Mouse (Mus musculus) left cerebral cortex, adult 18-20 months (tissue): Measurements from ENCODE around the gene Cdk15. TPM values are rescaled to one million over a fixed set of nuclear protein-coding genes. Genes with fewer than 3 reads are reported as not detected.

ENCODE experiments used
- DNase-seq, 2 experiments: peaks; one replicate each; pipeline ENCODE4 v3.0.0; 2021 to 2022; ENCODE audit warnings: low spot score in 2 of 2, mixed read lengths in 1 of 2
- long read RNA-seq, 2 experiments: library from polyadenylated mRNA; stranded (forward); transcript quantifications; one replicate each; pipeline ENCODE4 v2.0.0; 2021
- total RNA-seq, 2 experiments: library from RNA; stranded (reverse); gene quantifications; 2 replicates each; pipeline ENCODE4 v1.2.3; 2021

Gene Cdk15
- total RNA-seq, result under 1 TPM; 0.42 to 0.44 TPM
- long read RNA-seq, experiment 1, result 0 reads
- long read RNA-seq, experiment 2, result 0 reads

DNA sequence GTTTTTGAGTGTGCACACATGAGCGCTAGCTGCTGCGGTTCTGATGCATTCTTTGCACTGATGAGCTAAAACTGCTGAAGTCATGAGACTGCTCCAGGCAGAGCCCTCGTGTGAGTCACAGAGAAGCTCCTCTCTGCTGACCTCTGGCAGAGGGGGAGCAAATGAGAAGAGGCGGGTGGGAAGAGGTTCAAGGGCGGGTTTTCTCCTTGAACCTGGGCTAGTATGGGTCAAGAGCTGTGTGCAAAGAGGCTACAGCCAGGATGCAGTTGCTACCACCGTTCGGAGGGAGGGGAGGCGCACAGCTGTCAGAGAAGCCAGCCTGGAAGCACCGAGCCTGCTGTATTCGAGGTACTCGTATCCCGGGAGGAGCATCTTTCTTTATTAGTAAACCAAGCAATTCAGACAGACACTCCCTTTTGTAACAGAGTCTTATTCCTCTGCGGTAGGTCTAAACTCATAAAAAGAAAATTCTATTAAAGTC lies at the start of gene Cdk15:
Cdk15 (plus strand) TSS at position 156 of the 481 bp plus-strand sequence.
- no peak for DNase-seq

DNA sequence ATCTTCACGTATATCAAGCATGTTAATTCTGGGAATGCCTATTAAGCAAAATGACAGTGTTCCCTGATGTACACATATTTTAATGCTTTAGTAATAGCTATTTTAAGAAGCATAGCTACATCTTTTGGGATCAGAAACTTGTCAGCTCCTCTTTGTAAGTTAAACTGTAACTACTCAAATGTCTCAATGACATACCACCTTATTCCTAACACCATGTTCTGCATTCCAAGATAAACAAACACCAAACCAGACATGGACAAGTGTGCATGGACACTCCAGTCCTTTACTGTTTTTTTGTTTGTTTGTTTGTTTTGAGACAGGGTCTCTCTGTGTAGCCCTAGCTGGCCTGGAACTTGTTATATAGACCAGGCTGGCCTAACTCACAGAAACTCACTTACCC lies 48.4 kb upstream of the Cdk15 start:
- DNase-seq, result no peak

DNA sequence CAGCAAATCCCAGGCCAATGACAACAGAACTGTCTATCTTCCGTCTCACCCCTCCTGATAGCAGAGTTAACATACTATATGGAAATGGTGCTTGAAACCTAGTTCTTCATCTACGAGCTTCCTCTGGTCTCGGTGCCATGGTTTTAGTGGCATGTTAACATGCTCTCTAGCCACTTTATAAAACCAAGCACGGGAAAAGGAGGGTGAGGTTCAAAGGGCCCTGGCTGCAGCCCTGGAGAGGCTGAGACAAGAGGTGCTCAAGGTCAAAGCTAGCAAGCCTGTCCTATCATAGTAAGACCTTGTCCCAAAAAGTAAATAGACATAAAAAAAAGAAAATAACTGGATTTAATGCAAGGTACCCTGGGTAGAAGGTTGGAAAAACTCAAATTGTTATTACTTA lies 45.1 kb upstream of the Cdk15 start:
- no peak for DNase-seq

DNA sequence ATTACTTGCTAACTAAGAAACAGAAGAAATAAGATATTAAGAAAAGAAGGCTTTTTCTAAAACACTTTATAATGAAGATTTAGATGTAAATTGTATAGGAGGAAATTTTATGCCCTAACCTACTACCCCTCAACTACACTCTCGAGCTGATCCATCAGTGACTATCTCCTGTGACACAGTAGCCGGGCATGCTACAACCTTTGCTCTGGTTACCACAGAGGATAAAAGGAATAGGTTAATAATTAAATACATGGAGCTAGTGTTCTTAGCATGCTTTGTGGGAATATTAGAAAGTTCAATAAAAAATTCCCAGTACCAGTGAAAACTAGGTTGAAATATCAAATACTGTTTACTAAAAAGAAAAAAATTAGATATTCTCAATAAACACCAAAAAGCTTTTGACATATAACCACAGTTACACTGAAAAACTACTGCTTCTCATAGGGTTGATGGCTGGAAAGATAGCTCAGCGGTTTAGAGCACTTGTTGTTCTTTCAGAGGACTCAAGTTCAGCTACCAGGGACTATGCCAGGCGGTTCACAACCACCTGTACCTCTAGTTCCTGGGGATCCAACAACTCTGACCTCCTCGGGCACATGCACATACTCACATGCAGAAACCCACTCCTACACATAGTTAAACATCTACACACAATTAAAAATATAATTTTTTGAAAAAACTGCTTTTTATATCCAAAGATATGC lies 44.5 kb upstream of the Cdk15 start:
- DNase-seq, result no peak

DNA sequence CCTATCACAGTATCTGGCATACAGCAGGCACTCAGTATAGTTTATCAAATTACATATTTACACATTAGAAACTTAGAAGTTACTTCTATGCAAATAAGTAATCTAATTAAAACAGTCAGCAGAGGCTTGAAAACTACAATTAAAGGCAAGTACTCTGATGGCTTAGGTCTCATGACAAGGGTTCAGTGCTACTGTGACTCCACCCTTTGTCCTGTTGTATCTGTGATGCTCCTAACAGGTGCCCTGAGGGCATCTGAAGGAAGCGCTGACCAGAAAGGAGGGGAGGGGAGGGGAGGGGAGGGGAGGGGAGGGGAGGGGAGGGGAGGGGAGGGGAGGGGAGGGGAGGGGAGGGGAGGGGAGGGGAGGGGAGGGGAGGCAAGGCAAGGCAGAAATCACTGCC lies 43.8 kb upstream of the Cdk15 start:
- DNase-seq, result no peak

DNA sequence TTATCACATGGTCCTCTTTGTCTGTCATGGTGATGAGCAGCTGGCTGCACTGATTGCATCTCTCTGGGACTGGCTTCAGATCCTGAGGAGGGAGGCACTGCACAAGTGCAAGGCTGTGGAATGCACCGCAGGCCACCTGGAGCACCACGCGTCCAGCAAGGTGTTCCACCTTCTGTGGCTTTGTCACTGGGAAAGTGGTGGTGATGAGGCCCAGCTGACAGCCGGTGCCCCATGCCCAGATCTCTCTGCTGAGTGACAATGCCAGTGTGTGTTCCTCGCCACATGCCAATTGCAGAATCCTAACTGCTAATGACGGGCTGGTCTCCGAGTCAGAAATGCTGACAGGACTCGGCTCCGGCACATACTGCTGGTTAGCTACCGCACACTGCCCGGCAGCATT lies 41.3 kb upstream of the Cdk15 start:
- DNase-seq, result no peak

DNA sequence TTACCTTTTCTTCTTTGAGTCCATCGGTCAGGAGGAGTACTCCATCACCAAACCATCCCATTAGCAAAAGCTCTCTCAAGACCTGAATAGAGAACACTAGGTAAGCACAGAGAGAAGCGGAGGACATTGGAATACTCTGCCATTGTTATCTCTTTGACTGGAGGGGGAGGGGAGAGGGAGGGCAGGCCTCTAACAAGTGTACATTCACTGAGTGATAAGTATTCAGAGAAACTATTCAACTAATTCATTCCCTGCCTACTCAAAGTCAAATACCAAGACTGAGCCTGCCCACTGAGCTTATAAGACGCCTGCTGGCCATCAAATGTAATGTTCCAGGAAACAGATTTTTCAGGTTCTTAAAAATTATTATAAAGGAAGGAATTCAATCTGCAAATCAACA lies 36.3 kb upstream of the Cdk15 start:
- no peak for DNase-seq

DNA sequence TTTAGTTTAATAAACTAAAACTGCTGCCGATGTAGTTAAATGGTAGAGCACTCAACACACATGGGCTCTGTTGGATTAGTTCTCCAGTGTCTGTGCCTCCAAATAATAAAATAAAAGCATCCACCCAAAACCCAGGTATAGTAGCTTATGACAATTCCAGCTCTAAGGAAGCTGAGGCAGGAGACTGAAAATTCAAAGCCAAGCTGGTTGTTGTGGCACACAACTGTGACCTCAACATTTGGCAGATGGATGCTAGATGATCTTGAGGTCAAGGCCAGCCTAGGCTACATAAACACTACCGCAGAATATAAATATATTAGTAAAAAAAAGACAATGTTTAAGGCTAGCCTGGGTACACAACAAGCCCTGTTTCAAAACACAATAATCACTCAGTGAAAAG lies 35.1 kb upstream of the Cdk15 start:
- no peak for DNase-seq

DNA sequence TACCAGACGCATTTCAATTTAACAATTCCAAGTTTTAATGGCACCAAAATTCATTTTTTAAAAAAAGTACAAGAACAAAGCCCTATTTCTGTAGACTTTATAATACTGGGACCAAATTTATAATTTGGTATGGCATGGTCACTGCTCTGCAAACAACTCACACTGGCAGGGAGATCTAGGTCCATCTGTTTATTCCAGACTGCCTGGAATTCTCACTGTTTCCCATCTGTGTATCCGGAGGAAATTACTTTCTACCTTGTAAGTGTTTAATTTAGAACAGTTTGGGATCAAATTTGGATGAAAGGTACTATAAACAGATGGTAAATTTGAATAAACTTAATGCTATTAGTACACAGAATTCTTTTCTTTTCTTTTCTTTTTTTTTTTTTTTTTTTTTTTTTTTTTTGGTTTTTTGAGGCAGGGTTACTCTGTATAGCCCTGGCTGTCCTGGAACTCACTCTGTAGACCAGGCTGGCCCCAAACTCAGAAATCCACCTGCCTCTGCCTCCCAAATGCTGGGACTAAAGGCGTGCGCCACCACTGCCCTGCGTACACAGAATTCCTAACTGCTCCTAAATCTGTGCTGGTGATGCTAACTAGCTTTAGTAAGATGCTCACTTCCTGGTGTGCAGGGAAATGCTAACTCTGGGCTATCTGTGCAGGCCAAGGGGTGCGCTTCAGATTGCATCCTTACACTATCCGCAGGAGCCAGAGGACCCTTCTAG lies 34.4 kb upstream of the Cdk15 start:
- DNase-seq, result no peak

DNA sequence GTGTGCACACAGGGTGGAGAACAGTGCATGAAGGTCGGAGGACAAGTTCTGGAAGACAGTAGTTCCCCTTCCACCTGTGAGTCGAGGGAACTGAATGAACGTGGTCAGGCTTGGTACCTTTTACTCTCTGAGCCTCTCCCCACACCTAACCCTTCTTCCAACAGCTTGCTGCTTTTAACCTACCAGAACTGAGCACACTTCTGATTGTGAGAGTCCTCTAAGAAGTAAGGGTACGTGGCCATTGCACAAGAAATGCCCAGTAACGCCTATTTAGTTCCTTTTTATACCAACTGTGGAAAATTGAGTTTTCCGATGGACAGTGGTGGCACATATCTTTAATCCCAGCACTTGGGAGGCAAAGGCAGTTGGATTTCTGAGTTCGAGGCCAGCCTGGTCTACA lies 28.2 kb upstream of the Cdk15 start:
- DNase-seq, result no peak

DNA sequence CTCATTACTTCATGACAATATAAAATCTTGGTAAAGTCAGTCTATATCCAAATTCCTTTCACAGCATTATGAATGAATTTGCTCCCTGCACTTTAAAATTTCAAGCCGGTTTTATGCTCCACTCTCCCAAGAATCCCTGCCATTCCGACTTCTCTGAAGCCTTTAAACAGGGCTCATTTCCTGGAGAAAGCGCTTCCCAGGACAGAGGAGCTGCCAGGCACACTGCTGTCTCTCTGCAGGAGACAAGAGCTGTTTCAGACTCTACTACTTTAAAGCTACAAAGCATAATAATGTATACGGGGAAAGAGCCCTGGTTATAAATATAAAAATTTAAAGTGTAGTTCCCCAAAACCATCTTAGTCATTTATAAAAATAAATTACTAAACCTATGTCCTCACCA lies 27.5 kb upstream of the Cdk15 start:
- no peak for DNase-seq

DNA sequence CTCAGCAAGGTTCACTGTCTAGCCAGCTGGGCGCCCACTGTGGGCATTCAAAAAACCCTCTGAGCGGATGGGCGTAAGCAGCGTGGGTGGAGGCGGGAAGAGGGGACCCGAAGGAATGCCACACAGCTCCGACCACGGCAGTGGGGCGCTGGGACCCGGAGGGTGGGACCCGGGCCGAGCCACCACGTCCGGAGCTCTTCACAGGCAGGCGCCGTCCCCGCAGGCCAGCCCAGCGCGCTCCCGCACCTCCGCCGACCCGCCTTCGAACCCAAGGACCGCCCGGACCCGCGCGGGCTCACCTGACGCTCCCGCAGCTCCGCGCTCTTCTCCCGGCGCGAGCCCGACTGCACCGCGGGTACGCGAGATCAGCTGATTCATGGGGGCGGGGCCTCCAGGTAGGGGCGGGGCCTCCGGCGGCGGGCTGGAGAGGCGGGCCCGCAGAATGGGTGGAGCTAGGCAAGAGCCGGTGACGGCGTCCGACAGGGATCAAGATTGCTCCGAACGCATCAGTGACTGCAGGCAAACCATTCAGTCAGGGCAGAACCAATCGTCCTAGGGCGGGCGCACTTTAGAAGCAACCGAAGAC lies 19.8 kb upstream of the Cdk15 start, which contains the start of gene Als2:
Als2 (minus strand) TSS at position 376 of the 586 bp plus-strand sequence.
- DNase-seq, result peak; percentile 99

DNA sequence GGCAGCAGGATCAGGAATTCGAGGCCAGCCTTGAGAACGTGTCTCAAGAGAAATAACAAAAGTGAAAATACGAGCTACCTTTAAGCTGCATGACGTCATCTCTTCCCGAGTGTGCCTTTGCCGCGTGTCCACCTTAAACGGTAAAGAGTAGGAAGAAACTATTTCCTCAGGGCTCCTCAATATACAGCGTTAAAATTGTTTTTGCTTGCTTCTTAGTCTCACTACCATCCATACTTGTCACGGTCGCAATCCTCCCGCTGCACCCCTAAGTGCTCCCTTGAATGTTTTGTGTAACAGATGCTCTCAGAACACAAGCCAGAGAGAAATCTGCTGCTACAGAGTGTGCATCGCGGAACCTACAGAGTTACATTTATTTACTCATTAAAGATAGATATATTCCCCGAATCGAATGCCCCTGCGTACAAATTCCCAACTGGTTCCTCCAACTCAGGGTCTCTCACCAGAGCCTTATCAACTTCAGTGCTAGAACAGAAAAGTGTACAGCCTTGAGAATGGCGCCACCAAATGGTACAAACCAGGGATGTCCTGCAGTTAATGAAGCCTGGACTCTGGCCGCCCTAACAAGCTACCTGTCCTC lies 19.0 kb upstream of the Cdk15 start:
- peak; percentile 58 to 68 for DNase-seq

DNA sequence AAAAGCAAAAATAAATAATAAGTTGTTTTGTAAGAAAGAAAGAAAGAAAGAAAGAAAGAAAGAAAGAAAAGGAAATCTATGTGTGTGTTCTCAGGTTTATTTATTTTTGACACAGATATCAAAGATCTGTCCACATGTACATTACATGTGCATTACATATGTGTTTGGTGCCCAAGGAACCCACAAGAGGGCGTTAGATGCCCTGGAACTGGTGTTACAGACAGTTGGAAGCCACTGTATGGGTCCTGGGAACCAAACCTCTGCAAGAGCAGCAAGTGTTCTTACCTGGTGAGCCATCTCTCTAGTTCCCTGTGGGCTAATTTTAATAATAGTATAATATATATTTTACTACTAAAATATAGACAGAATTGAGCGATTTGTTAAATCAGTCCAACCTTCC lies 12.9 kb upstream of the Cdk15 start:
- DNase-seq, result no peak

DNA sequence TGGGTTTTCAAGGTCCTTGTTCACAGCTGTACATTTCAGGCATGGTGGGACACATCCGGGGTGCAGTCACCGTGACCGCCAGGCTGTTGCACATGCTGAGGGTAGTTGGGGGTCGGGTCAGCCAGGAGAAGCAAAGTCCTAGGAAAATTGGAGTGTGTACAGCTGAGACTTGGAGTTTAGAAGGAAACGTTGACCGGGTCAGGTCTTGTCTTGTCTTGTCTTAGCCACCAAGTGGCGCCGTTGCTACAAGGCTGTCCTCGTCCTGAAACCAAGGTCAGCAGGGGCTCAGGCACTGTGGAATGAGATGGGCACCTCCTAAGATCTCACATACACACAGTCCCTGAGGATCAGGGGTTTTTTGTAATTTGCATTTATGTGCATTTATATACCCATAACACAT lies 9.1 kb upstream of the Cdk15 start:
- DNase-seq, result peak; percentile 25 to 36

DNA sequence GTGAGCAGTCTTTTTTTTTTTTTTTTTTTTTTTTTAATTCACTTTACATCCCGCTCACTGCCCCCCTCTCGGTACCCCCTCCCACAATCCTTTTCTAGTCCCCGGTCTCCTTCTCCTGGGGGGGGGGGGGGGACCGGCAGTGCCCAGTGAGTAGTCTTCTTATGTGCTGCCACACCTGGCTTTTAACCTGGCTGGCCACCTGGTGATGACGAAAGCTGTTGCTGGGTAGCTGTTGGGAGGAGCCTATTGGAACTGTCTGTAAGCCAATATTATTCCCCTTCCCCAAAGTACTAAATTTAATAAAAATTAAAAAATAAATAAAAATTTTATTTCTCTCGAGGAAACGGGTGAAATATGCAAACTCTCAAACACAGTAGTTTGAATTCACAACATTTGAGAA lies 3.9 kb upstream of the Cdk15 start:
- no peak for DNase-seq

DNA sequence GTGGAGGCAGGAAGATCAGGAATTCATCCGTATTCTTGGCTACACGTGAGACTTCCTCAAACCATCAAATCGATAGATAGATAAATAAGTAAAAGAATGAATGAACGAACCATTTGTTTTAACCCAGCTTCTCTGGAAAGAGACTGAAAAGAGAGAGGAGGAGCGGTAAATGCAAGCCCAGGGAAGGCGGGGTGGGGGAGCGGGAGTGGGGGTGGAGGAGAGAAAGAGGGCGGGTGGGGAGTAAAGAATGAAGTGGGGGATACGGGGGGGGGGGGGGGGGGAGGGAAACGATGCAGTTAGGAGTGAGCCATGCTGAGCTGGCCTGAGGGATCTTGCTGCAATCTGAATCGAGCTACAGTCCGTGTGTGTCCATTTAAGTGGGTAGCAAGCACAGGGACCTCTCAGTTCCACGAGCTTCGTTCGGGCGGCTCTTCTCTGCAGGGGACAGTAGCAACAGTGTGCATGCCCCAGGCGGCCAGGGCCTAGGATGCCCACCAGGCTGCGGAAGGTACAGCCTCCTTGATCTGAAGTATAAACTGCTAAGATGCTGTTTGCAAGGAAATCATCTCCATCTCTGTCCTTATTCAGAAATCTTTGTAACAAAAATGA lies 3.3 kb upstream of the Cdk15 start:
- no peak for DNase-seq

DNA sequence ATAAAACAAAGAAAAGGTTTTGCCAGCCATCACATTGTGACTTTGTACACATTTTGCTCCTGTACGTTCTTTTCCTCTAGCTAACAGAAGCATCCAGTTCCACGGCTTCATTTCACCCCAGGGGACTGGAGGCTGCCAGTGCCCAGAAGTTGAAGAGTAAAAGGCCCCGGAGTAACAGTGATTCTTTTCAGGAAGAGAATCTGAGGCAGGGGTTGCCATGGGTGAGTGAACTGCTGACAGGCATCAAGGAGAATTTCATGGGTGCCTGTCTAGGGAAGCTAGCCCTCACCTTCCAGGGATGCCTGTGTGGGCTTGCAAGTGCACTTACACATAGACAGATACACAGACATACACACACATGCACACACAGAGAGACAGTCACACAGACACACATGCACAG lies 1.0 kb downstream of the Cdk15 start:
- DNase-seq, result no peak

DNA sequence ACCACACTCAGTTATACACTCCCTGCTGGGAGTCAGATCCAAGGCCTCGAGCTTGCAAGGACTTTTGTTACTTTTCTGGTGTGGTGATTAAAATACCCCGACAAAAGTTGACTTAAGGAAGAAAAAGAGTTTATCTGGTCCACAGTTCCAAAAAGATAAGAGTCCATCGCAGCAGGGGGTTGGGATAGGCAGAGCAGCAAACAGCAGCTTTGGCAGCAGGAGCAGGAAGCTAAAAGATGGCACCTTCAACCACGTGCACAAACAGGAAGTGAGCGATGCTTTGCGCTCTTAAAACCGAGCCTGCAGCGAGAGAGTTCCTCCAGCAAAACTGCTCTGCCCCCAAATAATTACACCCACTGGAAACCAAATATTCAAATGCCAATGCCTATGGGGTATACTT lies 12.2 kb downstream of the Cdk15 start:
- DNase-seq, result no peak

DNA sequence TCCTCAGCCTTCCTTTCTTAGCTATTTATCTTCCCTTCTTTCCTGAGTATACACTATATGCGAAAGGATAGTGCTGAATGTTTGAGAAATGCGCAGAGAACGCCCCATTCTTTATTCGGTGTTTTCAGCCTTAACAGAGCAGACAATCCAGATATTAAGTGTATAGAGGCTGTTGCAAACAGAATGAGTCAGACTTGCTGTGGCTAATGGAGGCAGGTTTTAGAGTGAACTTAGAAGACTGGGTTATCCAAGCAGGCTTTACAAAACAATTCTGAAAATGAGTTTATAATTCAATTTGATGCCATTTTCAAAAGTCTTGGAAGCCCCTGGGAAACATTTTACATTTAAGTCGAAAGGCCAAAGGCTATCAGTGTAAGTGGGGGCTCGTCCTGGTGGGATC lies 12.8 kb downstream of the Cdk15 start:
- DNase-seq, result no peak

DNA sequence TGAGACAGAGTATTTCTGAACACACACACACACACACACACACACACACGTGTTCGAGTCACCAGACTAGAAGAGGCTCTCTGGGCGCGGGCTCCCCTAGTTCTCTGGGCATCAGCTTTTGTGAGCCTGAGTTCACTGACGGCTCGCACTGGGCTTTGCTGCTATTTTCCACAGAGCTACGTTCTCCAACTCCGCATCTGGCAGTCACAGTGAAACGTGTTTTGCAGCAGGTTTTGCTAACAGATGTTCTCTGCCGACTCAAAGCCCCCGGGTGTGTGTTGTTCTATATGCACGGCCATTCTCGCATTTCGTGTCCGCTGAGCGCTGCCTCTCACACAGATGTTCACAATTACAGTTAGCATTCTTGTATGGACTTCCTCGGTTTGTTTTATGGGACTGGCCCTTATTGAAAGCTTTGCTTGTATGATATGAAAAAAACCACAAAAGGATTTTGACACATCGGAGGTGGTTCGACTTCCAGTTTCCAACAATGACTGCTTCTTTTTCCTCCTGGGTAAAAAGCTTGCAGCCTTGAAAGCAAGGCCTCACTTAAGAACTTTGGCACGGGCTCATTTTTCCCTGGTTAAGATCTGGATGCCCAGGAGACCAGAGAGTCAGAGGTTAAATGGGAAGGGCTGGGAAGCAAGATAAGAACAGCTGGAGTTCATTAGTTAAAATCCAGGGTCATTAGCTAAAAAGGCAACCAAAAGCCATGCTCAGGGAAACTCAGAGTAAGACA lies 13.4 kb downstream of the Cdk15 start:
- DNase-seq, result no peak
